Mouse (Mus musculus) cerebellum, adult 2 months (tissue): ENCODE measurements around the gene Gm11937.

ENCODE experiments used
- CTCF ChIP-seq: fragments of 200-500 bp; IDR thresholded peaks from 2 replicates; pipeline ENCODE4 v1.5.1; 2011; ENCODE audit warnings: low read depth, mild to moderate bottlenecking, control low read depth, low read length, moderate library complexity, borderline replicate concordance; ENCODE audit not compliant: insufficient read depth
- POLR2A ChIP-seq: fragments of 200-500 bp; IDR thresholded peaks from 2 replicates; pipeline ENCODE4 v1.6.1; 2011; ENCODE audit warnings: low read length, control low read depth, borderline replicate concordance; ENCODE audit not compliant: insufficient read depth

GRCm38 (mm10) chr11:99644351-99644750 is 34.4 kb upstream of the Gm11937 start:
- TF ChIP-seq CTCF (no peak), POLR2A (no peak)
